Mouse (Mus musculus) liver, embryonic 14.5 days (tissue): ENCODE data around the gene Unc13b. TPM values are rescaled to one million over a fixed set of nuclear protein-coding genes. Genes with fewer than 3 reads are reported as not detected.
A peak's percentile ranks its signal among the peaks of the same experiment; 100 is the strongest.

Experiments used
- ATAC-seq: fragments of 200-750 bp; cut with Nextera tagmentation; 2 replicates; pipeline ENCODE4 v1.8.0; 2017; ENCODE audit warnings: moderate number of reproducible peaks, mild to moderate bottlenecking, moderate library complexity; ENCODE audit not compliant: insufficient read depth
- DNase-seq, 3 experiments: peaks; one replicate each; pipeline ENCODE4 v3.0.0-alpha.2; 2012 to 2013; ENCODE audit warnings: low read depth in 3 of 3, low spot score in 3 of 3
- H3K27ac ChIP-seq: fragments of 300-500 bp; sonication (generic); 2 replicates; pipeline ENCODE4 v1.5.1; 2014; ENCODE audit warnings: moderate library complexity, mild to moderate bottlenecking, control low read depth, inconsistent platforms
- H3K27me3 ChIP-seq: fragments of 300-500 bp; sonication (generic); 2 replicates; pipeline ENCODE4 v1.6.1; 2014; ENCODE audit warnings: mild to moderate bottlenecking, low read length, moderate library complexity; ENCODE audit not compliant: control insufficient read depth, insufficient read depth
- H3K36me3 ChIP-seq: fragments of 300-500 bp; sonication (generic); replicated peaks from 2 replicates; pipeline ENCODE4 v1.6.1; 2014; ENCODE audit warnings: low read depth; ENCODE audit not compliant: control insufficient read depth, insufficient read depth
- H3K4me1 ChIP-seq, 2 experiments: fragments of 200-500 bp in 1 of 2; fragments of 300-500 bp in 1 of 2; sonication (generic) in 1 of 2; replicated peaks; 2 replicates each; pipeline ENCODE4 v1.6.1; 2012 to 2014; ENCODE audit warnings: antibody characterized with exemption in 1 of 2, inconsistent platforms in 1 of 2, low read length in 1 of 2; ENCODE audit not compliant: control insufficient read depth in 2 of 2, insufficient read depth in 2 of 2
- H3K4me2 ChIP-seq: fragments of 300-500 bp; sonication (generic); 2 replicates; pipeline ENCODE4 v1.6.1; 2014; ENCODE audit warnings: low read depth, mild to moderate bottlenecking, control low read depth, moderate library complexity
- H3K4me3 ChIP-seq, 2 experiments: fragments of 200-500 bp in 1 of 2; fragments of 300-500 bp in 1 of 2; sonication (generic) in 1 of 2; 2 replicates each; pipeline ENCODE4 v1.5.1; 2012 to 2014; ENCODE audit warnings: low read depth in 2 of 2, low read length in 2 of 2, mild to moderate bottlenecking in 2 of 2, control low read depth in 1 of 2, inconsistent platforms in 1 of 2, moderate library complexity in 1 of 2; ENCODE audit not compliant: insufficient read depth in 1 of 2
- H3K9ac ChIP-seq: fragments of 300-500 bp; sonication (generic); replicated peaks from 2 replicates; pipeline ENCODE4 v1.6.1; 2014; ENCODE audit warnings: mild to moderate bottlenecking, control low read depth, moderate library complexity
- H3K9me3 ChIP-seq: fragments of 300-500 bp; sonication (generic); 2 replicates; pipeline ENCODE4 v1.6.1; 2016; ENCODE audit warnings: low read length, mixed read lengths; ENCODE audit not compliant: control insufficient read depth
- CTCF ChIP-seq: IDR thresholded peaks from 2 replicates; pipeline ENCODE4 v1.5.1; 2016; ENCODE audit warnings: antibody characterized with exemption, low read depth, control low read depth
- EP300 ChIP-seq: IDR thresholded peaks from 2 replicates; pipeline ENCODE4 v1.6.1; 2016; ENCODE audit warnings: antibody characterized with exemption, low read depth
- WGBS: fragments of 180-500 bp; shearing (Covaris S2); extraction: QIAGEN DNeasy Blood & Tissue Kit; methylation state at CpG from one replicate; pipeline ENCODE4 v1.1.7; 2014; ENCODE audit not compliant: insufficient replicate concordance; 5-methylcytosine and 5-hydroxymethylcytosine counted together
- polyA plus RNA-seq, 2 experiments: library from polyadenylated mRNA; depleted of rRNA in 1 of 2; stranded (reverse) in 1 of 2; unstranded in 1 of 2; fragments of >200 nt; fragmentation: Nextera tagmentation in 1 of 2; extraction: Ambion mirVana in 1 of 2; gene quantifications; 2 replicates each; pipeline versions ENCODE4 v1.2.1 to v1.2.3; 2012 to 2014

Gene Unc13b
- polyA plus RNA-seq, 2 experiments = 0.19 to 0.59 TPM

DNA sequence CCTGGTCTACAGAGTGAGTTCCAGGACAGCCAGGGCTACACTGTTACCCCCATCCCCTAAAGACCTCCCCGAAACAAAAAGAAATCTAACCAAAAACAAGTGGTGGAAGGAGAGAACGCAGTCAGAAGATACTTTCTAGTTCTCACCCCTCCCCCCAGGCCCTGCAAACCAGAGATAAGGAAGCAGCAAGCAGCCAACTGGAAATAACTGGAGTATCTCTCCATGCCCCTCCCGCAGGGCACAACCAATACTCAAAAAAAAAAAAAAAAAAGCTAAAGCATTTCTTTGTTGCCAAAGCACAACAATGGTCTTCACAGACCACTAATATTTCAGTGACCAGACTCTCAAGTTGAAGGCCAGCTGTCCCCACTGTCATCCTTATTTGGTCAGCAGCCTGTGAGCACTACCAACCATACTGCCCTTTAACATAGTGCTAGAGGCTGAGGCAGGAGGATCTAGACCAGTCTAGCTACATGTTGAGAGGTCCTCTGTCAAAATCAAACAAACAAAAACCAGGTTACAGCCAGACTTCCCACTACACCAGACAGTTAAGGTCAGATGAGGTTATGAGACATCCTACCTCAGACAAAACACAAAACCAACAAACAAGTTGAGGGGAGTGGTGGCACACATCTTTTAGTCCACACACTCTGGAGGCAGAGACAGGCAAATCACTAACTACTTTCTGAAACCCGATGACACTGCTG, 20.7 kb upstream of the Unc13b start:
- DNase-seq = peak; percentile 85 to 86 (median 86)

DNA sequence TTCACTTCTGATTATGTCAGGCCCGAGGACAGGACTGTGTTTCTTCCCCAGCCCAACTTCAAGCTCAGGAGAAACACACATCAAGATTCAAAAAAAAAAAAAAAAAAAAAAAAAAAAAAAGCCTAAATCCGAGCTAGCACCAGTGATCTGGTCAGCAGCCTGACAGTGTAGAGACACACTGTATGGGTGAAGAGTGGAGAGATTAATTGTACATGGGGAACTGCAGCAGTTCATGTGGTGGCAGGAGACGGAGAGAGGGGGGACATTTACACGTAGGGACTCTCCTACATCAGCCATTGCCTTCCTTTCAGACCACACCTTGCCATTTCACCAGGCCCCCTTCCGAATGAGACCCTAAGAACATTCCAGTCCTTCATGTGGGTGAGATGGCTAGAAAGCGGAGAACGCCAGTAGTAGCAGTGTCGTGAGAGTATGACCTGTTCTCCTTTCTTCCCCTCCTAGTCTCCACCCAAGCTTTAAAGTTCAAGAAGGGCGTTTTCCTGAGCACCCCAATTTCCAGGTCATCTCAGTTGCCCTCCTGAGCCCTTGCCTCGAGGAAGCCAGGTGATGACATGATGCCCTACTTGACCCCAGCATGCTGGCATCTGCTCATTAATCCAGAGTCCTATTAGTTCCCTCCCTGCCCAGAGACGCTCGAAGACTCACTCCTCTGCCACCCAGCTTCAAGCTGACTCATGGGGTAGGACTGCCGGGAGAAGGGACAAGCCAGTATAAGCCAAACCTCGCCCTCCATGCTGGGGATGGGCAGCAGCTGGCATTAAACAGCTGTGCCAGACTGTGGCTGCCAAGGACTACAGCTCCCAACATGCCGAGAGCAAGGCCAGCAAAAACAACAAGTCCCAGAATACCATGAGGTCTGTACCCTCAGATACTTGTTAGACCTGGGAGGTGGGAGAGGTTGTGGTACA, 19.9 kb upstream of the Unc13b start:
- Histone ChIP-seq H3K9me3 (no peaks in the 10 kb centered on the region), H3K4me3 (peak overlapping the region; percentile 76 to 84), H3K27me3 (no peaks in the 10 kb centered on the region), H3K36me3 (peaks cover 20% of the 10 kb centered on the region), H3K4me2 (peak overlapping the region; percentile 86), H3K27ac (peak overlapping the region; percentile 98), H3K4me1 (peaks cover 33 to 38% of the 10 kb centered on the region in 2 experiments), H3K9ac (peak overlapping the region; percentile 93)
- TF ChIP-seq CTCF = no peak
- TF ChIP-seq EP300 = no peak
- 40% methylated on average over 15 of the region's 15 CpGs for WGBS
- DNase-seq (peak in 1 of 3 experiments; percentile 47), ATAC-seq (peak; percentile 29; the same call in 1 of the 2 replicates)

More for the DNA sequence above, 20.7 kb upstream of the Unc13b start:
- peak; percentile 63 for ATAC-seq
- Histone ChIP-seq H3K4me3 (peak overlapping the region; percentile 76 to 84), H3K9me3 (no peaks in the 10 kb centered on the region), H3K4me1 (peaks cover 30 to 35% of the 10 kb centered on the region in 2 experiments), H3K27ac (peak overlapping the region; percentile 98), H3K4me2 (peak overlapping the region; percentile 86), H3K9ac (peak overlapping the region; percentile 93), H3K27me3 (no peaks in the 10 kb centered on the region), H3K36me3 (peaks cover 22% of the 10 kb centered on the region)
- TF ChIP-seq EP300 (peak; percentile 95), CTCF (no peak; the same call in 1 of the 2 replicates)
- under 1% methylated on average over 4 of the region's 4 CpGs for WGBS

DNA sequence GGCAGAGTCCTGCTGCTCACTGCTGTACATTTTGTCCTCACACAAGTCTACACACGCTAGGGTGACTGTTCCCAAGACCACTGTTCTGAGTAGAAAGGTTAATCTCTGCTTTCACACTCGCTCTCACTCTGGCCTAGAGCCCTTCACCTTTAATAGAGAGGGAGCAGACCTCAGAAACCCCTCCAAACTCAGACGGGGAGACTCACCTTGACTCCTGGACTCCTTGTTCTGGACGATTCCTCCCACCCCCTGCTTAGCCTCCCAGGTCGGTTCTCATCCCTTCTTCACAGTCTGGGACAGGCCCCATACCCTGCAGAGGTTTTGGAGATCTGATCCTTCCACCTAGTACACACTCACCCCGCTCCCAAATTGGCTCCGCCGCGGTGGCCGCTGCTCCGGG, 19.1 kb upstream of the Unc13b start:
- TF ChIP-seq EP300 = no peak
- no peak for TF ChIP-seq CTCF
- H3K4me2 ChIP-seq = peak overlapping the region; percentile 86
- DNase-seq (no peak), ATAC-seq (peak; percentile 13)
- no peaks in the 10 kb centered on the region for H3K27me3 ChIP-seq
- H3K4me1 ChIP-seq = peaks cover 35 to 45% of the 10 kb centered on the region in 2 experiments
- H3K4me3 ChIP-seq = peak overlapping the region; percentile 76 to 84
- WGBS = 8% methylated on average over 11 of the region's 11 CpGs
- H3K36me3 ChIP-seq = peaks cover 14% of the 10 kb centered on the region
- H3K9me3 ChIP-seq = no peaks in the 10 kb centered on the region
- H3K27ac ChIP-seq = peak overlapping the region; percentile 98
- H3K9ac ChIP-seq = peak overlapping the region; percentile 93

DNA sequence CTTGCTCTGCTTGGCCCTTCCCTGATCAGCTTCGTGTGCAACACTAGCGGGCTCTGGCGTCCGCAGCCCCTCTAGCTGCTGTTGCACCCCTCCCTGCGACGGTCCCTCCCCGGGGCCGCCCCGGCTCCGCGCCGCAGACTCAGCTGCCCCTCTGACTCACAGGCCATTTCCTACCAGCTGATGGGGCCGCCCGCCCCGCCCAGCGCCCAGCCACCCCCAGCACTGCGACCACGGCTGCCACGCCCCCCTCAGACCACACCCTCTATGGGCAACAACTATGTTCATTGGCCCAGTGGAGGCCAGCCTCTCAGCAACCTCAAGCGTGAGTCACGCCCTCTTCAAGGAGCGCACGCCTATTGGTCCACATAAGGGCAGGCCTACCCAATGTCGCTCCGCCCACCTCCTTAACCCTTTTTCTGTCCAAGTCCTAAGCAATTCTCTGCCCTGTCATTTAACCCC, 18.6 kb upstream of the Unc13b start:
- no peak for TF ChIP-seq EP300
- no peak for TF ChIP-seq CTCF
- peaks cover 38 to 50% of the 10 kb centered on the region in 2 experiments for H3K4me1 ChIP-seq
- peak overlapping the region; percentile 98 for H3K27ac ChIP-seq
- peak; percentile 92 for ATAC-seq
- WGBS = under 1% methylated on average over 25 of the region's 25 CpGs
- H3K36me3 ChIP-seq = peaks cover 10% of the 10 kb centered on the region
- H3K4me3 ChIP-seq = peak overlapping the region; percentile 76 to 84
- H3K9ac ChIP-seq = peak overlapping the region; percentile 93
- H3K9me3 ChIP-seq = no peaks in the 10 kb centered on the region
- no peaks in the 10 kb centered on the region for H3K27me3 ChIP-seq
- peak overlapping the region; percentile 86 for H3K4me2 ChIP-seq
- DNase-seq = peak; percentile 97 to 98 (median 98)
